15 mouse cellular contexts compared by ENCODE assay signal in the genomic region with DNA sequence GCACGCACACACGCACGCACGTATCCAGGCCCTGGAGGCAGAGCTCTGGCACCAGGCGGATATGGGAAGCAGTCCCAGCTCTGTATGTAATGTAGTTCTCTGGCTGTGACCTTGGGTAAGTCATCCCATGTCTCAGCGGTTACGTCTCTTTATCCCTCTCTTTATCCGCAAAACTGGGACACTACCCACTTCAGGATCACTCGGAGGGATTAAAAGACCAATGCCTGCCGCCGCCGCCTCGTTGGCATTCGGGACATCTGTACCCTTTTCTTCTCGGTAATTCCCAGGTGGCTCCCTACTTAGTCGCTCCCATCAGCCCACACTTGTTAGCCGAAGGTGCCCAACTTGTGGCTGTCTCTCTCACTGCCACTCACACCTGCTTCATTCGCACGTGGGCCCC. TPM values are rescaled to one million over a fixed set of nuclear protein-coding genes. Genes with fewer than 3 reads are reported as not detected.
A peak's percentile ranks its signal among the peaks of the same experiment; 100 is the strongest.
DNase-seq lines count a peak whose midpoint lies in the region; ATAC-seq and TF ChIP-seq lines count a peak whose summit lies in the region.
"Had no signal": no experiment of that assay in that cellular context is flagged by ENCODE, and none has a peak within 500 bp of the region (broad histone marks: within the 10 kb centered on the region; RNA-seq: fewer than 3 reads in every experiment).

No protein-coding gene starts in this region.

- H3K4me2 ChIP-seq in heart, embryonic 11.5 days: no peak overlapping the region
- H3K4me2 ChIP-seq in midbrain, embryonic 11.5 days: no peak overlapping the region
- H3K4me2 ChIP-seq in midbrain, postnatal 0 days (ENCODE audit: low read depth, low read length, poor library complexity, severe bottlenecking): no peak overlapping the region
- no peak overlapping the region for H3K4me2 ChIP-seq in intestine, embryonic 16.5 days (ENCODE audit: low read depth, low read length)
- H3K4me2 ChIP-seq in stomach, embryonic 16.5 days (ENCODE audit: low read depth, low read length): no peak overlapping the region

- DNase-seq in heart, postnatal 10 days: no peak
- peak; percentile 89 for DNase-seq in midbrain, embryonic 11.5 days (ENCODE audit: low spot score, missing footprints)
- no peak for DNase-seq in midbrain, postnatal 0 days (ENCODE audit: low spot score)
- DNase-seq in yolk sac, embryonic 10.5 days (ENCODE audit: low spot score): no peak
- no peak for DNase-seq in lung, adult 2 months
- DNase-seq: B cell, adult 2 months; cerebellum, adult 11 months; kidney, adult 2 months; kidney, postnatal 4 days; layer of hippocampus, postnatal 36 days; right cerebral cortex, postnatal 14 days; thymus, postnatal 36 days had no signal

- no peak overlapping the region for H3K9ac ChIP-seq in heart, embryonic 11.5 days (ENCODE audit: low read depth, low read length)
- H3K9ac ChIP-seq in midbrain, embryonic 11.5 days (ENCODE audit: low read length): no peak overlapping the region
- no peak overlapping the region for H3K9ac ChIP-seq in midbrain, postnatal 0 days (replicated peaks; ENCODE audit: low read length, poor library complexity, severe bottlenecking)
- no peak overlapping the region for H3K9ac ChIP-seq in intestine, embryonic 16.5 days (ENCODE audit: low read depth, low read length)
- no peak overlapping the region for H3K9ac ChIP-seq in stomach, embryonic 16.5 days (ENCODE audit: low read length)

- ATAC-seq in heart, embryonic 11.5 days (replicated peaks; ENCODE audit: insufficient number of reproducible peaks, low FRiP score, low TSS enrichment): no peak
- ATAC-seq in midbrain, embryonic 11.5 days (ENCODE audit: low FRiP score): no peak
- no peak for ATAC-seq in midbrain, postnatal 0 days (ENCODE audit: low FRiP score)
- 0 out of 2 replicates have a peak, but pooled peaks have one; percentile 5 for ATAC-seq in intestine, embryonic 16.5 days
- no peak for ATAC-seq in stomach, embryonic 16.5 days (ENCODE audit: insufficient read depth, low FRiP score)

- no peaks in the 10 kb centered on the region for H3K27me3 ChIP-seq in heart, embryonic 11.5 days (ENCODE audit: control insufficient read depth, insufficient read depth, low read length)
- no peaks in the 10 kb centered on the region for H3K27me3 ChIP-seq in midbrain, embryonic 11.5 days (ENCODE audit: control insufficient read depth, insufficient read depth, low read length)
- no peaks in the 10 kb centered on the region for H3K27me3 ChIP-seq in midbrain, postnatal 0 days (ENCODE audit: insufficient read depth, low read length)
- H3K27me3 ChIP-seq in intestine, embryonic 16.5 days (replicated peaks; ENCODE audit: control insufficient read depth, insufficient read depth, low read length): no peaks in the 10 kb centered on the region
- no peaks in the 10 kb centered on the region for H3K27me3 ChIP-seq in stomach, embryonic 16.5 days (ENCODE audit: control insufficient read depth, insufficient read depth, low read length)

- H3K27ac ChIP-seq in heart, embryonic 11.5 days (ENCODE audit: low read depth, low read length): 0 out of 2 replicates have a peak overlapping the region, but pooled peaks have one; percentile 35
- H3K27ac ChIP-seq in midbrain, embryonic 11.5 days (ENCODE audit: low read depth, low read length): peak overlapping the region; percentile 53
- H3K27ac ChIP-seq in midbrain, postnatal 0 days (ENCODE audit: low read depth, low read length): no peak overlapping the region
- peak overlapping the region; percentile 80; the same call in 1 of the 2 replicates for H3K27ac ChIP-seq in intestine, embryonic 16.5 days (ENCODE audit: low read length)
- peak overlapping the region; percentile 92 for H3K27ac ChIP-seq in stomach, embryonic 16.5 days (ENCODE audit: low read length)

- peaks cover 7% of the 10 kb centered on the region; the same call in 1 of the 2 replicates for H3K36me3 ChIP-seq in heart, embryonic 11.5 days (ENCODE audit: control insufficient read depth, insufficient read depth, low read length)
- H3K36me3 ChIP-seq in midbrain, embryonic 11.5 days (ENCODE audit: control insufficient read depth, insufficient read depth, low read length): peaks cover 3% of the 10 kb centered on the region
- no peaks in the 10 kb centered on the region for H3K36me3 ChIP-seq in midbrain, postnatal 0 days (ENCODE audit: insufficient read depth, low read length)
- H3K36me3 ChIP-seq in intestine, embryonic 16.5 days (ENCODE audit: control insufficient read depth, insufficient read depth, low read length): peaks cover 6% of the 10 kb centered on the region
- H3K36me3 ChIP-seq in stomach, embryonic 16.5 days (ENCODE audit: control insufficient read depth, insufficient read depth, low read length): no peaks in the 10 kb centered on the region

- no peak for TF ChIP-seq CTCF in midbrain, postnatal 0 days (IDR thresholded peaks at IDR 0.05)
- TF ChIP-seq CTCF in lung, adult 2 months (IDR thresholded peaks at IDR 0.05; ENCODE audit: insufficient read depth, low read length): no peak

- H3K4me1 ChIP-seq in heart, embryonic 11.5 days (ENCODE audit: control insufficient read depth, insufficient read depth, low read length): peaks cover 27% of the 10 kb centered on the region
- H3K4me1 ChIP-seq in midbrain, embryonic 11.5 days (ENCODE audit: control insufficient read depth, insufficient read depth, low read length): peaks cover 51% of the 10 kb centered on the region
- no peaks in the 10 kb centered on the region; the same call in 1 of the 2 replicates for H3K4me1 ChIP-seq in midbrain, postnatal 0 days (ENCODE audit: insufficient read depth, low read length)
- peaks cover 46% of the 10 kb centered on the region for H3K4me1 ChIP-seq in intestine, embryonic 16.5 days (ENCODE audit: control insufficient read depth, insufficient read depth, low read length)
- peaks cover 34% of the 10 kb centered on the region for H3K4me1 ChIP-seq in stomach, embryonic 16.5 days (ENCODE audit: control insufficient read depth, insufficient read depth, low read length)
- peaks cover 4% of the 10 kb centered on the region; the same call in 1 of the 2 replicates for H3K4me1 ChIP-seq in lung, adult 2 months (ENCODE audit: control insufficient read depth, insufficient read depth, low read length)

- intact Hi-C loops in heart, postnatal 10 days (cut with DNase I): no loop called here

- 59% methylated on average over 19 of the region's 19 CpGs for WGBS in heart, embryonic 11.5 days (ENCODE audit: insufficient replicate concordance)
- WGBS in midbrain, embryonic 11.5 days: 21% methylated on average over 19 of the region's 19 CpGs
- 21% methylated on average over 19 of the region's 19 CpGs for WGBS in midbrain, postnatal 0 days
- 64% methylated on average over 19 of the region's 19 CpGs for WGBS in intestine, embryonic 16.5 days
- 50% methylated on average over 19 of the region's 19 CpGs for WGBS in stomach, embryonic 16.5 days
- 66% methylated on average over 19 of the region's 19 CpGs for WGBS in lung, adult 2 months

- no peaks in the 10 kb centered on the region for H3K9me3 ChIP-seq in heart, embryonic 11.5 days (replicated peaks; ENCODE audit: control insufficient read depth, low read length)
- no peaks in the 10 kb centered on the region for H3K9me3 ChIP-seq in midbrain, embryonic 11.5 days (ENCODE audit: control insufficient read depth, low read length)
- no peaks in the 10 kb centered on the region for H3K9me3 ChIP-seq in midbrain, postnatal 0 days (ENCODE audit: low read length)
- H3K9me3 ChIP-seq in intestine, embryonic 16.5 days (ENCODE audit: control insufficient read depth, low read length): no peaks in the 10 kb centered on the region
- no peaks in the 10 kb centered on the region for H3K9me3 ChIP-seq in stomach, embryonic 16.5 days (replicated peaks; ENCODE audit: control insufficient read depth, low read length)

- no peak for TF ChIP-seq POLR2A in lung, adult 2 months (IDR thresholded peaks at IDR 0.05; ENCODE audit: borderline replicate concordance, extremely low read depth, low read depth, low read length)

- H3K4me3 ChIP-seq in heart, embryonic 11.5 days (ENCODE audit: low read depth, low read length): no peak overlapping the region
- H3K4me3 ChIP-seq in midbrain, embryonic 11.5 days (ENCODE audit: low read depth, low read length): no peak overlapping the region
- no peak overlapping the region for H3K4me3 ChIP-seq in midbrain, postnatal 0 days (ENCODE audit: low read depth, low read length)
- no peak overlapping the region for H3K4me3 ChIP-seq in intestine, embryonic 16.5 days (ENCODE audit: low read length)
- H3K4me3 ChIP-seq in stomach, embryonic 16.5 days (replicated peaks; ENCODE audit: low read length): no peak overlapping the region
- H3K4me3 ChIP-seq in lung, adult 2 months (replicated peaks; ENCODE audit: extremely low read depth, low read depth, low read length): no peak overlapping the region

RNA-seq across cellular contexts. Expression of gene Foxp4, which starts 35.2 kb away (rescaled TPM):
- 15.6 and 21.1 TPM in 2 replicates for polyA plus RNA-seq in heart, embryonic 11.5 days (2014; fragmentation: Nextera tagmentation; extraction: Ambion mirVana)
- total RNA-seq in heart, postnatal 10 days (2021): 10 to 100 TPM; 12.3 to 15.9 TPM
- polyA plus RNA-seq in midbrain, embryonic 11.5 days (2014; fragmentation: Nextera tagmentation; extraction: Ambion mirVana): 24.6 and 27.5 TPM in 2 replicates
- total RNA-seq in midbrain, postnatal 0 days (2014; rRNA removed): 129 and 200 TPM in 2 replicates
- 50.8 and 55.4 TPM in 2 replicates for polyA plus RNA-seq in midbrain, postnatal 0 days (2015; fragmentation: Nextera tagmentation; extraction: Ambion mirVana)
- polyA plus RNA-seq in intestine, embryonic 16.5 days (2015; fragmentation: Nextera tagmentation; extraction: Ambion mirVana): 12.5 and 13.6 TPM in 2 replicates
- 10.5 and 13.9 TPM in 2 replicates for polyA plus RNA-seq in stomach, embryonic 16.5 days (2015; fragmentation: Nextera tagmentation; extraction: Ambion mirVana)
- polyA plus RNA-seq in lung, adult 2 months (2012; rRNA removed): 100 and 117 TPM in 2 replicates

RNA-seq across cellular contexts. Expression of gene Mdfi, which starts 54.8 kb away (rescaled TPM):
- polyA plus RNA-seq in heart, embryonic 11.5 days (2014; fragmentation: Nextera tagmentation; extraction: Ambion mirVana): 28.2 and 34.6 TPM in 2 replicates
- total RNA-seq in heart, postnatal 10 days (2021): 1 to 10 TPM; 6.4 to 8.2 TPM
- polyA plus RNA-seq in midbrain, embryonic 11.5 days (2014; fragmentation: Nextera tagmentation; extraction: Ambion mirVana): 24.7 and 25.7 TPM in 2 replicates
- 19.2 and 21.4 TPM in 2 replicates for total RNA-seq in midbrain, postnatal 0 days (2014; rRNA removed)
- polyA plus RNA-seq in midbrain, postnatal 0 days (2015; fragmentation: Nextera tagmentation; extraction: Ambion mirVana): 1.3 and 1.6 TPM in 2 replicates
- polyA plus RNA-seq in intestine, embryonic 16.5 days (2015; fragmentation: Nextera tagmentation; extraction: Ambion mirVana): 6.5 and 8.8 TPM in 2 replicates
- polyA plus RNA-seq in stomach, embryonic 16.5 days (2015; fragmentation: Nextera tagmentation; extraction: Ambion mirVana): 10.4 and 11.2 TPM in 2 replicates
- polyA plus RNA-seq in lung, adult 2 months (2012; rRNA removed): 38.8 and 51.1 TPM in 2 replicates
